Mouse (Mus musculus): ENCODE measurements at regions not wholly inside any gene's neighbourhood (a gene's known extent, or its start where the extent isn't known, plus 50 kb on each side); places are given as distances from the start of the nearest gene placed in this dataset.

DNA sequence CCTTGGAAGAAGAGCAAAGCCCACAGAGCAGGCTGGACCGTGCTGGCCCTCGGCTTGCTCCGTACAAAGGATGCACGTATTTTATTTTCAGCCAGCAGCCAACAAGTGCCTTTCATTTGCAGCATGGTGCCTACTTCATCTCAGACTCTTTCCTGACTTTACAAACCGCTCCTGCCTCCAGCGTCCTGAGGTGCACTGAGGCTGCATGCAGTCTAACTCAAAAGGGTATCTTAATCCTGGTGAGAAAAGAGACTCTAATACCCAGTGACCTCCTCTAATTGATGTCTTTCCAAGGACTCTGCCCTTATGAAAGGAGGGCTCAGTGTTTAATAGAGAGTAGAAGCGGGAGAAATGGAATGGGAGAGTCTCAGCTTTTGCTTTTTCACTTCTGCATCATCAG lies 176.4 kb downstream of the Rps15a start:
- 64% methylated on average over 7 of the region's 7 CpGs for WGBS
- ATAC-seq (ENCODE audit: low FRiP score): no peak
- DNase-seq (ENCODE audit: low spot score): no peak
- Histone ChIP-seq H3K27ac (no peak overlapping the region), H3K4me2 (replicated peaks) (no peak overlapping the region), H3K4me1 (replicated peaks; ENCODE audit: control insufficient read depth, insufficient read depth, low read length) (no peaks in the 10 kb centered on the region), H3K27me3 (ENCODE audit: control insufficient read depth, insufficient read depth, low read length) (no peaks in the 10 kb centered on the region), H3K4me3 (replicated peaks; ENCODE audit: low read length) (no peak overlapping the region), H3K36me3 (replicated peaks; ENCODE audit: control insufficient read depth, insufficient read depth) (no peaks in the 10 kb centered on the region), H3K9me3 (ENCODE audit: control insufficient read depth, low read length) (no peaks in the 10 kb centered on the region), H3K9ac (no peak overlapping the region)

DNA sequence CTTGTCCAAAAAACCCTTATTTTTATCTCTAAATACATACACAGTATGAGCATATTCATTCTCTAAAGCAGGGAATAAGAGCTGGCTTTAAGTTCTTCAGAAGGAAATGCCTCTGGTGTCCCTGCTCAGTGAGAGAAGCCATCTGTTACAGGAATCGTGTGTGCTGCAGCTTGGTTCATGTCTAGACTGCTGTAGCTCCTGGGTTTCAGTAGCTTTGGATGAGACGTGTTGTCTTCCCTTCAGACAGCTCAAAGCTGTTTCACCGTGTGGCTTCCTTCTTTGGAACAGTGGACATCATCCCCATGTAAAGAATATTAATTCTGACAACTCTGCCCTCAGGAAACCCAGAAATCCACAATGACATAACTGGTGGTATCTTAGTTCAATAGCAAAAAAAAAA lies 181.1 kb downstream of the Rps15a start:
- Histone ChIP-seq H3K36me3 (replicated peaks; ENCODE audit: control insufficient read depth, insufficient read depth) (no peaks in the 10 kb centered on the region), H3K27me3 (ENCODE audit: control insufficient read depth, insufficient read depth, low read length) (no peaks in the 10 kb centered on the region), H3K9me3 (ENCODE audit: control insufficient read depth, low read length) (no peaks in the 10 kb centered on the region), H3K4me3 (replicated peaks; ENCODE audit: low read length) (no peak overlapping the region), H3K4me1 (replicated peaks; ENCODE audit: control insufficient read depth, insufficient read depth, low read length) (0 out of 2 replicates have a peak, but pooled peaks cover 4% of the 10 kb centered on the region), H3K27ac (no peak overlapping the region), H3K4me2 (replicated peaks) (no peak overlapping the region), H3K9ac (no peak overlapping the region)
- WGBS: 73% methylated on average over 3 of the region's 3 CpGs
- ATAC-seq (ENCODE audit: low FRiP score) (no peak), DNase-seq (ENCODE audit: low spot score) (no peak)

DNA sequence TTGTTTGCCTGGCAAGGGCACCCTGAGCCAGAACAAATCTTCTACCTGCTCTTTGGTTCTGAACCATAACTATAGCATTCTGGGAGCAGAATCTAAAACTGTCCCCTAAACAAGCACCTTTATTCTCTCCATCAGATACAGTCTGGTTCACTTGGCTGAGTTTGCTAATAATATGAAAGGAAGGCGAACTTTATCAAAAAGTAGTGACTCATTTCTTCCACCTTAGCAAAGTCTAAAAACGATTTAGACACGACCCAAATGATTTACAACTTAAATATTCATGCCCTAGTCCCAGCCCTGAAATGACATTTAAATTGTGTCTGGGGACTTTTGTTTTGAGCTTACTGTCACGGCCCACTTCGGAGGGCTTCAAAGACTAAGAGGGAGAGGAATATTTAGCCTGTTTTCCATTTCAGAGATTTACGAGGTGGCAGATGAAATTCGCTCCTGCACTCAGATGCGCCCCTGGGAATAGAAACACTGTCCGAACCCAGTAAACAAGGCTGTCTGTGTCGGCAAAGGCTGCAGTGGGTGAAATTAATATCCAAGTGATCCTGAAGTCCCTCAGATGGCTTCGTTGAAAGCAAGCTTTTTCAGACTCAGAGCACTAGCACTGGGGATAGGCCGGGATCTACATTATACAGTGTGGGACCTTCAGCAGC lies 184.6 kb downstream of the Rps15a start:
- no peak for DNase-seq (ENCODE audit: low spot score)
- Histone ChIP-seq H3K4me3 (replicated peaks; ENCODE audit: low read length) (no peak overlapping the region), H3K27me3 (ENCODE audit: control insufficient read depth, insufficient read depth, low read length) (no peaks in the 10 kb centered on the region), H3K9me3 (ENCODE audit: control insufficient read depth, low read length) (no peaks in the 10 kb centered on the region), H3K27ac (no peak overlapping the region), H3K4me2 (replicated peaks) (no peak overlapping the region), H3K9ac (no peak overlapping the region), H3K36me3 (replicated peaks; ENCODE audit: control insufficient read depth, insufficient read depth) (no peaks in the 10 kb centered on the region), H3K4me1 (replicated peaks; ENCODE audit: control insufficient read depth, insufficient read depth, low read length) (0 out of 2 replicates have a peak, but pooled peaks cover 4% of the 10 kb centered on the region)
- 70% methylated on average over 12 of the region's 12 CpGs for WGBS
- ATAC-seq (ENCODE audit: low FRiP score): no peak

DNA sequence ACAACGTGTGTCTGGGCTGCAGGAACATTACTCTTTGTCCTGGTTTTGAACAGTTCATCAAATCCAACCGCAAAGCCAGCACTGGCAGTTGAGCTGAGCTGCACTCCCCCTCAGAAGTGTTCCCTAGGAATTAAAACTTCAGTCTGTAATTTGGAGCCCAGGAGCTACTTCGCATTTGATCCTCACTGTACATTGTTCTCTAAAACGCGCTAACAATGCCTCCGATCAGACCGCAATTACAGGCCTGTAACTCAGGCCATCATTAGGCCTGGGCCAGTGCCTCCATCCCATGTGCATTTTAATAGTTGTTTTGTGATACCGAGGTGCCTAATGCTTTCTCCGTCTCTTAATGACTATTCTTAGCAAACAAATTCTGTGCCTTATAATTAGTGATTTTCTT lies 185.6 kb downstream of the Rps15a start:
- WGBS: 74% methylated on average over 9 of the region's 9 CpGs
- no peak for ATAC-seq (ENCODE audit: low FRiP score)

DNA sequence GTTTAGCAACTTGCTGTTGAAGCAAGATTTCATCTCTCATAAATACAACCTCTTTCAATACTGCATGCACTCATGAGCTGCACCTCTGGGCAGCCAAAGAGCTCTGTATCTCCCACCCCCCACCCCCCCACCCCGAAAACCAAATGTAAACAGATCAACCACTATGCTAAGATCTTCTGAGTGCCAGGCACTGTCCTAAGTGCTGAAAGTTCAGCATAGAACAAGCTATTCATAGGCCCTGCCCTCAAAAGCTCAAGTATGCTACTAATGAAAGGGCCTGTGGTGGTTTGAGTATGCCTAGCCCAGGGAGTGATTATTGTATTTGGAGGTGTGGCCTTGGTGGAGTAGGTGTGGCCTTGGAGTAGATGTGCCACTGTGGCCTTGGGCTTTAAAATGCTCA lies 189.6 kb downstream of the Rps15a start:
- Histone ChIP-seq H3K27ac (no peak overlapping the region), H3K4me2 (replicated peaks) (no peak overlapping the region), H3K27me3 (ENCODE audit: control insufficient read depth, insufficient read depth, low read length) (no peaks in the 10 kb centered on the region), H3K4me1 (replicated peaks; ENCODE audit: control insufficient read depth, insufficient read depth, low read length) (0 out of 2 replicates have a peak, but pooled peaks cover 4% of the 10 kb centered on the region), H3K9me3 (ENCODE audit: control insufficient read depth, low read length) (no peaks in the 10 kb centered on the region), H3K36me3 (replicated peaks; ENCODE audit: control insufficient read depth, insufficient read depth) (no peaks in the 10 kb centered on the region), H3K4me3 (replicated peaks; ENCODE audit: low read length) (no peak overlapping the region), H3K9ac (no peak overlapping the region)
- 46% methylated on average over 1 of the region's 1 CpGs for WGBS
- DNase-seq (ENCODE audit: low spot score) (no peak), ATAC-seq (ENCODE audit: low FRiP score) (no peak)

More for the DNA sequence above, 185.6 kb downstream of the Rps15a start:
- Histone ChIP-seq H3K27ac (no peak overlapping the region), H3K27me3 (ENCODE audit: control insufficient read depth, insufficient read depth, low read length) (no peaks in the 10 kb centered on the region), H3K4me1 (replicated peaks; ENCODE audit: control insufficient read depth, insufficient read depth, low read length) (0 out of 2 replicates have a peak, but pooled peaks cover 4% of the 10 kb centered on the region), H3K4me3 (replicated peaks; ENCODE audit: low read length) (no peak overlapping the region), H3K9ac (no peak overlapping the region), H3K9me3 (ENCODE audit: control insufficient read depth, low read length) (no peaks in the 10 kb centered on the region), H3K36me3 (replicated peaks; ENCODE audit: control insufficient read depth, insufficient read depth) (no peaks in the 10 kb centered on the region), H3K4me2 (replicated peaks) (no peak overlapping the region)
- no peak for DNase-seq (ENCODE audit: low spot score)

DNA sequence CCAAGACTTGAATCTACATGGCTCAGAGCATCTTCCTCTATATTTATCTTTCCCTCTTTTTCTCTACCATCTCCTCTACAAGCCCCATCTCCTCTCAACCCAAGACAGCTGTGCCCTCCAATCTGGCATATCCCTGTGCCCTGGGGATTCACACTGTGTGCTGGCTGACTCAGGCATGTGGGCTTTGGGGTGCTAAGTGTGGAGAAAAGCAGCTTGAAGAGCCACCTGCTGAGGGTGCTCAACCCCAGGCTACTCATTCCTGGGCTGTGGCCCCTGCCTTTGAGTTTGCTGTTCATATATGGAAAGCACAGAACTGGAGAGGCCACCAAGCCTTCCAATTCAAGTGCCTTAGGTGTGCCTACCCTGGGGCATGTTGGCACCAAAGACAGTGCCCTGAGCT lies 193.7 kb downstream of the Rps15a start:
- Histone ChIP-seq H3K27me3 (ENCODE audit: control insufficient read depth, insufficient read depth, low read length) (no peaks in the 10 kb centered on the region), H3K27ac (no peak overlapping the region), H3K4me1 (replicated peaks; ENCODE audit: control insufficient read depth, insufficient read depth, low read length) (no peaks in the 10 kb centered on the region), H3K36me3 (replicated peaks; ENCODE audit: control insufficient read depth, insufficient read depth) (no peaks in the 10 kb centered on the region), H3K4me2 (replicated peaks) (no peak overlapping the region), H3K9me3 (ENCODE audit: control insufficient read depth, low read length) (no peaks in the 10 kb centered on the region), H3K4me3 (replicated peaks; ENCODE audit: low read length) (no peak overlapping the region), H3K9ac (no peak overlapping the region)
- no peak for DNase-seq (ENCODE audit: low spot score)
- no peak for ATAC-seq (ENCODE audit: low FRiP score)

DNA sequence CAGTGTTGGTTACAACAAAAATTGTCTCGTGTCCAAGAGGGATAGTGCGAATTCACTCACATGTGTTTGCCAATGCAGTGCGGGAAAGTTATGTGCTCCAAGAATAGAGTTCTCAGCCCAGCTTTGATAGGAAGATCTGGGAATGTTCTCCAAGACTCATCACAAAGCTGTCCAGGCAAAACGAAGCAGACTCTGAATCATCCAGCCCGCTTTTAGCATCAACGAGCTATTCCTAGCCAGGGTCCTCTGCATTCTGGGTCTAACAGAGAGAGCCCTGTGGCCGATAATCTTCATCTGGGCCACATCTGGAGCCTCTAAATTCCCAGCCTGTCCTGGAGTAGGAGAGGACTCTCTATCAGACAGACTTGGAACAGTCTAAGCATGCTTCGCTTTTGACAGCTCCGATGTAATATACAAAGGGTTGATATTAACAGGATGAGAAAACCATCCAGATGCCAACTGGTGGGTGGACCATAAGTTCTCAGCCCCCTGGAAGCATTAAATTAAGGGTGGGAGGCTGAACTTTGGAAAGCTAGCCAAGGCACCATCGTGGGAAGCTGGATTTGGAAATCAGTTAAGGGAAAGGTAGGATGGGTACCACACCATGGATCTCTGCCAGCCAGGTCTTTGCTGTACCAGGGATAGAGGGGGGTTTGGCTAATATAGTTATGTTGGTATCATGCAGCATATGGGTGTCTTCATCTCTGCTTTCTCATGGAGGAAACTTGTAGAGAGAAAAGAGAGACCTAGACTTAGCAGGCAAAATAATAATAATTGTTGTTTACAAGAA lies 197.6 kb downstream of the Rps15a start:
- Histone ChIP-seq H3K9ac (no peak overlapping the region), H3K9me3 (ENCODE audit: control insufficient read depth, low read length) (no peaks in the 10 kb centered on the region), H3K36me3 (replicated peaks; ENCODE audit: control insufficient read depth, insufficient read depth) (no peaks in the 10 kb centered on the region), H3K27ac (no peak overlapping the region), H3K4me3 (replicated peaks; ENCODE audit: low read length) (no peak overlapping the region), H3K4me2 (replicated peaks) (no peak overlapping the region), H3K27me3 (ENCODE audit: control insufficient read depth, insufficient read depth, low read length) (no peaks in the 10 kb centered on the region), H3K4me1 (replicated peaks; ENCODE audit: control insufficient read depth, insufficient read depth, low read length) (no peaks in the 10 kb centered on the region)
- 97% methylated on average over 10 of the region's 10 CpGs for WGBS
- DNase-seq (ENCODE audit: low spot score) (no peak), ATAC-seq (ENCODE audit: low FRiP score) (no peak)

DNA sequence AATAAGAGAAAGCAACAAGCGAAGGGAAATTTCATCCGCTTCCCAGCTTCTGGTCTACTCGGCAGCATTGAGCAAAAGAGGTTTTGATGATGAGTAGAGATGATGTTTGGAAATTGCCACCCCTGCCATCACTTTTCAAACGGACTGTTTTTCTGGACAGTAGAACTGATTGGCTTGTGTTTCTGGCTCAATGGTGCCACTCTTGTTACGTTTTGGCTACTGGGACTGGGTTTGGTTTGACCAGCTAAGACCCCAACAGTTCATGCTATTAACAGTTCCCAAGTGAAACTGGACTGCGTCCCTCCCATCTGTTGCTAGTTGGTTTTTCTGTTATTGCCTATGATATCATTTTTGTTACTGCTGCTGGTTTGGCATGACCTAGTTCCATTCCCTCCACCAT lies 199.1 kb downstream of the Rps15a start:
- Histone ChIP-seq H3K27me3 (ENCODE audit: control insufficient read depth, insufficient read depth, low read length) (no peaks in the 10 kb centered on the region), H3K27ac (no peak overlapping the region), H3K9ac (no peak overlapping the region), H3K4me3 (replicated peaks; ENCODE audit: low read length) (no peak overlapping the region), H3K4me1 (replicated peaks; ENCODE audit: control insufficient read depth, insufficient read depth, low read length) (no peaks in the 10 kb centered on the region), H3K9me3 (ENCODE audit: control insufficient read depth, low read length) (no peaks in the 10 kb centered on the region), H3K36me3 (replicated peaks; ENCODE audit: control insufficient read depth, insufficient read depth) (no peaks in the 10 kb centered on the region), H3K4me2 (replicated peaks) (no peak overlapping the region)
- ATAC-seq (ENCODE audit: low FRiP score) (no peak), DNase-seq (ENCODE audit: low spot score) (no peak)
- 93% methylated on average over 6 of the region's 6 CpGs for WGBS

DNA sequence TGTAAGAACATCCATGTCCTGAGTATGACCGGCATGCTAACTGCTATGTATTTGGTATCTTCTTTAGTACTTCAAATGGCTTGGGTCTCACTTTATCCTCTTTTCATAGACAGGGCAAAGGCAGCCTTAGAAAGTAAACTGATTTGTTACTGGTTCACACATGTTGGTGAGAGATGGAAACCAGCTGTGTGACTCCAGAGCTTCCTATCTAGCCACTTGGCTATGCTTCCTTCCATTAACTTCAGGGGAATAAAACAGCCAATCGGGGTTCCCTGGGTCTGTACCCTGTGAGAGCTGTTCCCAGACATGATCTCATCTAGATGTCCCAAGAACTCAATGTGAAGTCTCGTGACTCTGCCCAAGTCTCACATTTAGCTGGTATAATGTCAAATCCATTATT lies 203.5 kb downstream of the Rps15a start:
- DNase-seq (ENCODE audit: low spot score): no peak
- no peak overlapping the region for H3K4me2 ChIP-seq (replicated peaks)
- no peaks in the 10 kb centered on the region for H3K27me3 ChIP-seq (ENCODE audit: control insufficient read depth, insufficient read depth, low read length)
- no peak overlapping the region for H3K9ac ChIP-seq
- H3K27ac ChIP-seq: no peak overlapping the region
- no peaks in the 10 kb centered on the region for H3K36me3 ChIP-seq (replicated peaks; ENCODE audit: control insufficient read depth, insufficient read depth)
- 90% methylated on average over 3 of the region's 3 CpGs for WGBS
- no peaks in the 10 kb centered on the region for H3K9me3 ChIP-seq (ENCODE audit: control insufficient read depth, low read length)
- ATAC-seq (ENCODE audit: low FRiP score): no peak
- no peaks in the 10 kb centered on the region for H3K4me1 ChIP-seq (replicated peaks; ENCODE audit: control insufficient read depth, insufficient read depth, low read length)
- no peak overlapping the region for H3K4me3 ChIP-seq (replicated peaks; ENCODE audit: low read length)

All from hindbrain, embryonic 14.5 days (tissue).